Mouse (Mus musculus): ENCODE measurements around the gene Sp4.

The Sp4 gene

DNA sequence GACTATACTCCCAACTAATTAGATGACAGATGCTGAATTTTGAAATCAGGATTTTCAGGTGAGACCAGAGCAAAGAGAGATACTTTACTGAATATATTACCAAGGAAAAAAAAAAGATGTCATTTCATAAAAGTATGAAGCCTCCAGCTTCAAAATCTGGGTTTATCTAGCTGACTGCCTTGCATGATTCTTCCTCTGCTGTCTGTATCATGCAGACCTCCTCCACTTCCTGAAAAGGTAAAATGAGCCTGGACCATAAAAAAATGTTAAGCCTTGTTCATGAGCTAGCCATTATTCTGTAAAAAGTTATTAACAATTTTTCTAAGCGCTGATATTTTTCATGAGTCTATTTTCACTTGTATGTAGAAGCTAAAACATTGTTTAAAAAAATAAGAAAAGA lies 5.4 kb downstream of the Sp4 start:
- POLR2A ChIA-PET = no interaction called here

DNA sequence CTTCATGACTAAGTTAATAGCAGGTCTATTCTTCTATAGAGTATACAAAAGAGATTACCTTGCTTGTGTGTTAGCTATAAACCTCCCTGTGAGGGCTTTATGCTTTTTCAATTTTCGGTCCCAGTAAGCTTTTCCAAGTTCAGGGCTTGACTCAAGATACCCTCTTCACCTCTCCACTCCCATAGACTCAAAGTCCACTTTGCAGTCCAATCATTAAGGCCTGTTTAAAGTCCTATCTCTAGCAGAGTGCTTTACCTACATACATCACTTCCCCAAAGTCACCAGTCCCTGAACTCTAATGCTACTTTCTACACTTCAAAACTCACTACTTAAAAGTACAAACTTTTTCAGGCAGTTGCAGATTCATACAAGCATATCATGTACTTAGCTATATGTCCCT lies 12.3 kb downstream of the Sp4 start:
- ChIA-PET POLR2A (interaction anchor here in 1 of 4 experiments (0.7 kb wide), 1 partner anchor 13 kb away, joined by 3 read pairs; no protein-coding TSS in a partner anchor), CTCF (no interaction called here)

More for the DNA sequence above, 5.4 kb downstream of the Sp4 start:
- CTCF ChIA-PET = no interaction called here

DNA sequence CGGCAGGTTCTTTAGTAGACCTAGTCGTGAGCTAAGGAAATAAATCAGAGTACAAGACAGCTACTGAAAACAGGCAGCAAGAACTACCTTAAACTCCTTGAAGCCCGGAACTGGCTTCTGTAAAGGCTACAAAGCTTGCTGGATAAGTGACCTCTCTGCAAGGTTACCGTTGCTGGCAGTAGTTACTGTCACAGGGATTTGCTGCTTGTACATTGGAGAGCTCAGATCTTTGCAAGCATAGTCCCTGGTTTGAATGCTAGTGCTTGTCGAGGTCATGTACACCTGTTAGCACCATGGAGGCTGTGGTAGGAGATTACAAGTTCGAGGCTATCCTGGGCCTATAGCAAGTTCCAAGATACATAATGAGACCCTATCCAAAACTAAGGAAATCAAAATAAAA lies 16.1 kb downstream of the Sp4 start:
- ChIA-PET POLR2A (interaction anchor here in 1 of 4 experiments (1.1 kb wide), 1 partner anchor 16 kb away, joined by 9 read pairs; the partner anchor contains the start of gene Sp4), CTCF (no interaction called here)

DNA sequence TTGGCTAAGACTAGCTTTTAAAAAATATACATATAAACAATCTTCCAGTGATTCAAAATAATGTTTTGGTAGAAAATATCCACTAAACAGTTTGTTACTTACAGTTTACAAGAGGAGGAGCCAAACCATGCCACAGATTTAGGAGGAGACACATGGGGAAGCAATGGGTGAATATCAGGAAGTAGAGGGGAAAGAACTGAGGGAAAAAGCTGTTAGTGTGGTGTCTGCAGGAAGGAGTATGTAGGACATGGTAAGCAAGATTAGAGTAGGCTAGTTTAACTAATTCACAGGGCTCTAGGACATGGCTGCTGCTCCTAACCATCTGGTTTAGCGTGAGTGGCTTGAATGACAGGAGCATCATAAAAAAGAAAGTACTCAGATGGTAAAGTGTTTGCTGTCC lies 19.3 kb downstream of the Sp4 start:
- CTCF ChIA-PET = no interaction called here

DNA sequence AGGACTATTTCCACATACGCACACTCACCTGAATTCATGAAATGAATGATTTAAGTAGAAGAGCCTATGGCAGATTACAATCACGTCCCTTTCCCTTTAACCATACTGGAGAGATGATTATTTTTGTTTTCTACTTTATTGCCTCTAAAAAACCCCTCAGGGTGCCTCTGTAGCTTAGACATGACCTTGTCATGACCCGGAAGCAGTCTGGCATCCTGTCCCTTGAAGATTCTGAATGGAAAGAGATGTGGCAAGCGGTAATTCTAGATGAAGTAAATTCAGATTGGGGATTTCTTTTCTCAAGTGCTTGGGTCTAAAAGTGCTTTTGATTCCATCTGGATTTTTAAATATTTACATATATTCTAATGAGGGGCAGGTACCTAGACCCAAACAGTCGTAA lies 24.9 kb downstream of the Sp4 start:
- POLR2A ChIA-PET = no interaction called here
- CTCF ChIA-PET = interaction anchor here in 1 of 4 experiments (0.6 kb wide), 1 partner anchor 71 kb away, joined by 3 read pairs; no protein-coding TSS in a partner anchor

More for the DNA sequence above, 19.3 kb downstream of the Sp4 start:
- POLR2A ChIA-PET = interaction anchor here in 2 of 4 experiments (1.1 to 3.3 kb wide), 2 partner anchors 9 to 21 kb away, joined by 3 to 9 read pairs; no protein-coding TSS in a partner anchor

DNA sequence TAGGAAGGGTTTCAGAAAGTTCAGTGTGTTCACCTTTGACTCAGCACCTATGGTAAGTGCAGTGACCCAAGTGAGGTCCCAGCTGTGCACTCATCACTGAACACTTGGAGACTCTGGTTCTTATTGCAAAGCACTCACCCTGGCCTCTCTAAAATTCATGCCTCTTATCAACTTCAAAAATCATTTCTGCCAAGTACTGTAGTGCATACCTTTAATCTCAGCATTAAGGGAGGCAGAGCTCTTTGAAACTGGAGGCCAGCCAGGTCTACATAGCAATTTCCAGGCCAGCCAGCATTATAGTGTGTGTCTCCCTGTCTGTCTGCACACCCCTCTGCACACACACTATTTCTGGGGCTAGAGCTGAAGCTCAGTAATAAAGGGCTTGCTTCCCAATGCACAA lies 36.3 kb downstream of the Sp4 start:
- CTCF ChIA-PET = no interaction called here
- POLR2A ChIA-PET = no interaction called here

DNA sequence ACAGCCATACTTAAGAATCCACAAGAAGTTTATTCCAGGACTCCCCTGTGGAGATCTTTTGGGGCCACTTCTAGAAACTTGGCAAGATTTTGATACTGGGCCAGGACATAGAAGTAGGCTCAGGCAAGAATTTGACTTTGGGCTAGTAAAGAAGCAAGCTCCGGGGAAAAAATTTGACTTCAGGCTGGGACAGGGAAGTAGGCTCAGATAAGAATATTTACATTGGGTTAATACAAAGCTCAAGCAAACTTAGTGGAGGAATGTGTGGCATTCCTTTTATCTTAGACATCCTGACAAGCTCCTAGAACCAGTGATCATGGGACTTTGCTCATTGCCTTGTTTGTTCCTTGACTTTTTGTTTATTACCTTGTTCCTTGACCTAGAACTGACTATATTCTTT lies 37.4 kb downstream of the Sp4 start:
- ChIA-PET POLR2A (interaction anchor here in 1 of 4 experiments (0.7 kb wide), 1 partner anchor 38 kb away, joined by 3 read pairs; no protein-coding TSS in a partner anchor), CTCF (no interaction called here)

DNA sequence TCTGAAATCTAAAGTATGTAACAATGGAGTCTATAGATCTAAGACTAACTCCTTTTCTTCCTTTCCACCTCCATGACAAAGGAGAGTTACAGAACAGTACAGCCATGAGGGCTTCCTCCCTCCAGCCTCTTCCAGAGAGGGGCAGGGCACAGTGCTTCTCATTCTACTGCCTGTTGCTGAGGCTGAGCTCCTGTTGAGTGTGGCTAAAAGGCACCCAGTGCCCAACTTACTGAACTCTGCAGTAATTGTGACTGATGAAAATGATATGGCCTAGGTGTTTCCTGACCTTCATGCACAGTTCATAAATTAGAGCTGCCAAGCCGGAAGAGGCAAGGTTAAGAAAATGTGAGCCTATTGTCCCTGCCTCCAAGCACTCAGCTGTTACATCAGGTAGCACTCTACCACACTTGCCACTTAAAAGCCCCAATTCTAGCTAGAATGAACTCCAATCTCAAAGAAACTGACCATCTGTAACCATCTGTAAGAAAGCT lies 45.9 kb downstream of the Sp4 start:
- ChIA-PET CTCF (no interaction called here), POLR2A (no interaction called here)

DNA sequence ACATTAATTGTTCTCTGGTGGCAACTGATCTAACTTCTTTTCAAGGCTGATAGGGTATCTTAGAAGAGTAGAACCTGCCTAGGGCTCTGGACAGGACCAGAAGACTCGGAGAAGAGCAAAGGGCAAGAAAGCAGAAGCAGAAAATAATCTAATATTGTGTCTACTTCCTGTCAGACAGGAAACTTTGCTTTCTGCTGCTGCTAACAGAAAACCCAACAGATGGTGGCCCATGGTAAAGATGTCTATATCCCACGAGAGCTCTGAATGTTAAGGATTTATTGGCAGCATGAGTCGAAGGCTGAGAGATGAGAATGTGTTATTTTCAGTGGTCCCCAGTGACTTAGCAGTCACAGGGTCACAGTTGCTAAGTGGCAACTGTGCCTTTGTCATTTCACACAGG lies 80.1 kb downstream of the Sp4 start:
- POLR2A ChIA-PET = no interaction called here
- CTCF ChIA-PET = no interaction called here

DNA sequence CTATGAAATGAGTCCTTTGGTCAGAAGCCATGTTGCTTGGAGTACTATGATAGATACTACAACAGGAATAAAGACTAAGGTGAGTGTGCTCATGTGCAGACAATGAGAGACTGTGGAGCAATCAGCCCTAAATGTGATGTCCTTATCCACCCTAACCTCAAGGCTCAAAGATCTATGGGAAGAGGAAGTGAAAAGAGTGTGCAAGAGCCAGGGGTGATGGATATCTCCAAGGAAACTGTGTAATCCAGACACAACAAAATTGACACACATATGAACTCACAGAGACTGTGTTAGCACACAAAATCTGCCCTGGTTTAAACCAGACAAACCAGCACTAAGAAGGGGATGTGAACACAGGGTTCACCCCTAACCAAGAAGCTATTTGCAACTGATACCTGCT lies 81.2 kb downstream of the Sp4 start:
- POLR2A ChIA-PET = no interaction called here
- CTCF ChIA-PET = no interaction called here

DNA sequence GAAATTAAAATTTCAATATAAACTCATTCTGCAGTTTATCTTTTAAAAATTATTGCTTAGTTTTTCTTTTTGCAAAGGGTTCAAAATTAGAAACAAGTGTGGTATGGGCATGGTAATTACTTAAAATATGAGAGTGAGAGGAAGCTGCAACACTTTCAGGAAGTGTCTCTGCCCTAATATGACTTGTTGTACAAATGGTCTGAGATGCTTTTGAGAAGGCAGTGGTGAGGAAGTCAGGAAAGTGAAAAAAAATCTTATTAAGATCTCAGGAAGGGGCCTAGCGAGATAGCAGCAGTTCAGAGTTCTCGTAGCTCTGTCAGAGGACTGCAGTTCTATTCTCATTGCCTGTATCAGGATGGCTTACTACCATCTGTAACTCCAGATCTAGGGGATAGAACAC lies 89.1 kb downstream of the Sp4 start:
- CTCF ChIA-PET = interaction anchor here in 1 of 4 experiments (0.6 kb wide), 1 partner anchor 250 kb away, joined by 3 read pairs; no protein-coding TSS in a partner anchor

DNA sequence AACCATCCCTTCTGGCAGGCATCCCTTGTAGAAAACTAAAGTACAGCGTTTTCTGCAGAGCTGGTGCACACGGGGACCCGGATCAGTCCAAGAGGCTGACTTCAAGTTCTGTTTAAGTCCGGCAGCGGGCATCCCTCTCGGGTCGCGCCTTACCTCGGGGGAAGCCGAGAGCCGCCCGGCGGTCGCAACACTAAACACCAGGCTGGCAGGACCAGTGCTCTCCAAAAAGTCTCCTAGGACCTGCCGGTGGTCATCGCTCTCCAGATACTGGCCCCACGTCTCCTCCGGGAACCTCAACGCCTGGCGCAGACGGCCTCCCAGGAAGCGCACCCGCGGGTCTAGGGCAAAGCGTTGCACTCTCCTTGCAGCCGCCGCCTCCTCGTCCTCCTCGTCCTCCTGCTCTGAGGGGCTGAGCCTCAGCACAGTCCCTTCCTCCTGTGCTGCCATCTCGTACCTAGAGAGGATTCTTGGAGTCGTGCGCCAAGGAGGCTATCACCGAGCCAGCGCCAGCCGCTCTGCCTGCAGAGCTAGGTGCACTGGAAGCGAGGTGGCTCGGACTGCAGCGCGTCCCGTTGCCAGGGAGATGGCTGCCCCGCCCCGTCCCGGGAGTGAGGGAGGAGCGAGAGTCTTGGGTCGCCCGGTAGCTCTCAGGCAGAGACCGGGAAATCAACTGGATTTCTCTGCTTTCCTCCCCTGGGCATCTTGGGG lies 102.7 kb downstream of the Sp4 start, which contains the start of gene Dnah11:
Gene Dnah11 (minus strand): TSS at position 658 of the 708 bp plus-strand sequence.
- CTCF ChIA-PET = no interaction called here
- POLR2A ChIA-PET = interaction anchor here in 3 of 4 experiments (0.6 to 3.2 kb wide), 5 partner anchors 10 to 364 kb away, joined by 3 to 12 read pairs (median 4); partner anchors contain the start of gene Sp4 (in 1 of the 3)

More for the DNA sequence above, 89.1 kb downstream of the Sp4 start:
- POLR2A ChIA-PET = no interaction called here

DNA sequence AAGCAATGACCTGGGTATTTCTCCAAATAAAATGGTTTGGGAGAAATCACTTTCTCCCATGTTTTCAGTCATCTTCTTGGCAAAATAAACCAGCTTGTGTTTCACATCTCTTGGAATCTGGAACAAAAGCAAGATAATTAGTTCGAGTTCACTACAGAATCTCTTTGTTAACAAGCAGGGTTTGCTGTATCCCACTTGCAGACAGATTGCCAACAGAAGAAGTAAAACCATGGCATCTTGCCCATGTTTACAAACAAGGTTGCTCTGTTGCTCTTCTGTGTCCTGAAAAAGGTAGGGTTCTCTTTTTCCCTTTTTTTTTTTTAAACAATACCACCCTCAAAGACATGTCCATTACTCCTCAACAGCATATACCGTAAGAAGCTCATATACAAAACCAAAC lies 104.7 kb downstream of the Sp4 start:
- POLR2A ChIA-PET = interaction anchor here in 1 of 4 experiments (3.2 kb wide), 1 partner anchor 105 kb away, joined by 12 read pairs; the partner anchor contains the start of gene Sp4
- CTCF ChIA-PET = no interaction called here

DNA sequence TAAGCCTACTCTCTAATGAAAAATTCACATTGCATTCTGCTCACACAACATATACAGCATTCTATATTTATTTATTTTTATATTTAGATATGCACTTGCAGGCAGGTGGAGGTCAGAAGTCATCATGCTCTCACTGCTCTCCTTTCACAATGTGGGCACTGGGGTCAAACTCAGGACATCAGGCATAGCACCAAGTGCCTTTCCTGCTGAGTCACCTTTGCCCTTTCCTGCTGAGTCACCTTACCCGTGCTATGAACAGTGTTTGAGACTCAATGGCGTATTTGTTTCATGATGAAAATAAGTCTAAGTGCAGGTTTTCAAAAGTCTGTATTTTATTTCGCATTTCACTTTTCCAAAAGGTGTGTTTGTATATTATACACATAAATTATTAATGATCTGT lies 111.7 kb downstream of the Sp4 start:
- ChIA-PET POLR2A (interaction anchor here in 1 of 4 experiments (1.2 kb wide), 1 partner anchor 8 kb away, joined by 4 read pairs; no protein-coding TSS in a partner anchor), CTCF (no interaction called here)

DNA sequence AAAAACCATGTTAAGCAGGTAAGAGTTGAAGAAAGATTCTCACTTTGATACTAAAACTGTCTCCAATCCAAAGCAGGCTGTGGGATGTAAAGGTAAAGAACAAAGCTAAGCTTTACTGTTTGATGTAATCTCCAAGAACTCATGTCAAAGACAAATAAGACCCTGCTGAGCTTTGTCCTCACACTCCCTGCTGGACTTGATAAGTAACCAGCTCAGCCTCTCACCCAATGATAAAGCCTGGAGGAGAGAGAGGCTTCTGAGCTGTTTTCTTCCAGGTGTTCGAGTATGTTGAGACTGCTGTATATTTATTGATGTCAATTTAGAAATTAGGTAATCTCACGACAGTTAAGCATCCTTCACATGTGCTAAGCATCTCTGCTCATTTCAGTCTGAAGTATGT lies 113.6 kb downstream of the Sp4 start:
- ChIA-PET POLR2A (no interaction called here), CTCF (no interaction called here)

DNA sequence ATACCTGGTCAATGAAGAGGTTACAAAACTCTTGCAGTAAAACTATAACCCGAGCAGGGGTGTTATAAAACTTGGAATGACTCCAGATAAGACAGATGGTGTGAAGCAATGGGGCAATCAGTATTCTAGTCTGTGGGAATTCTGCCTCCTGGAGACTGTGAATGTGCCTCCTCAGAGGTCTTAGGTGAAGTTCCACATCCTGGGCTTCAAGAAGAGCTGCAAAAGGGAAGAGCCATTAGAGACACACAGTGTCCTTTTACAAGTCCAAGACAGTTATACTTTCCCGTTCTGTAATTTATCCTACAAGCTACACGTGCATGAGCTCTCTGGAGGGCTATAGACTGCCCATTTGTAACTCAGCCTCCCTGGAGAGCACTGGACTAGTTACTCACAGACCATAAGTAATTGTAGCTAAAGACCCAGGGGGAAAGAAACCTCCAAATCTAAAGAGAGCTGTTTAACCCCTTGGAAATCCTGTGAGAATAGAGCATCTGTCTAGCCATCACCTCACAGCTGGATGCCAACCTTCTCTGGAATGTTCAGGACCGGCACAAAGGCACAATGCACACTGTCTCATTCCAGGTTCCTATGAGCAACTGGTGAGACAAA lies 114.3 kb downstream of the Sp4 start:
- ChIA-PET CTCF (no interaction called here), POLR2A (no interaction called here)

DNA sequence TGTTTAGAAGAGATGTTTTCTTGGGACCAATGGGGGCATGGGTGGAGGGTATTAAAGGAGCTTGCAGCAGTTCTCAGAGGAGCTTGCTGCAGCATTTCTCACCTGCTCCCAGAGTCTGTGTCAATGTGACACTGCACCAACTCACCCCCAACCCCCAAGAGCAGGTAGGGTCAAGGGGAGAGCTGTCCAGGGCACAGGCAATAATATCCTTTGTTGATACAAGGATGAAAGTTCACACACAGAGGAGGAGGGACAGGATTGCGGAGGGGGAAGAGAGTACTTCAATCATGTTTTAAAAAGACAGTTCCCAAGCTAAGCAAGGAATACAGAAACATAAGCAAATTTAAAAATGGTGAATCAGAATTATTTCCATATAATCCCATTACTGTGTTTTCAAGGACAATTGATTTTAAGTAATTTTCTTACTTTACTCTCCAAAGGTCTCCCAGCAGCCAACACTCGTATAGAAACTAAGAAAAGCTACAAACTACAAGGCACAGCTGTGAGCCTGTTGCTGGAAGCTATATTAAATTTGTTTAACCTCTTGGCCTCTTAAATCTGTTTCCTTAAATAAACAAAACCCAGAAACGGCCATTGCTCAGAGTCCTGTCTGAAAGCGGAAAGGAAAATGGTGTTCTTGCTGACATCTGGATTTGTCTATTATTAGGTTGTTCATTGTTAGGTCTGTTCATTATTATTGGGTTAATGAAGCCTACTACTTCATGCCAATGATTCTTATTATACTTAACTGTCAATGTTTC lies 114.9 kb downstream of the Sp4 start:
- ChIA-PET CTCF (no interaction called here), POLR2A (interaction anchor here in 1 of 4 experiments (1.0 kb wide), 1 partner anchor 12 kb away, joined by 3 read pairs; the partner anchor contains the start of gene Dnah11)

All from embryonic stem cell, embryonic (primary cell).